Mouse (Mus musculus) limb, embryonic 15.5 days (tissue): ENCODE measurements around the gene Tpi1. TPM values are rescaled to one million over a fixed set of nuclear protein-coding genes. Genes with fewer than 3 reads are reported as not detected.
A peak's percentile ranks its signal among the peaks of the same experiment; 100 is the strongest.

Experiments used
- ATAC-seq: fragments of 200-750 bp; cut with Nextera tagmentation; 2 replicates; pipeline ENCODE4 v1.8.0; 2017; ENCODE audit warnings: low read depth, moderate TSS enrichment; ENCODE audit not compliant: insufficient number of reproducible peaks, low FRiP score, low TSS enrichment
- H3K27ac ChIP-seq: fragments of 300-500 bp; sonication (generic); 2 replicates; pipeline ENCODE4 v1.5.1; 2015; ENCODE audit warnings: moderate library complexity, mild to moderate bottlenecking, inconsistent platforms
- H3K27me3 ChIP-seq: fragments of 300-500 bp; sonication (generic); 2 replicates; pipeline ENCODE4 v1.6.1; 2015; ENCODE audit warnings: inconsistent platforms
- H3K36me3 ChIP-seq: fragments of 300-500 bp; sonication (generic); 2 replicates; pipeline ENCODE4 v1.6.1; 2015; ENCODE audit warnings: inconsistent platforms
- H3K4me1 ChIP-seq: fragments of 300-500 bp; sonication (generic); 2 replicates; pipeline ENCODE4 v1.6.1; 2015; ENCODE audit warnings: inconsistent platforms
- H3K4me2 ChIP-seq: fragments of 300-500 bp; sonication (generic); 2 replicates; pipeline ENCODE4 v1.6.1; 2015; ENCODE audit warnings: mild to moderate bottlenecking, inconsistent platforms
- H3K4me3 ChIP-seq: fragments of 300-500 bp; sonication (generic); 2 replicates; pipeline ENCODE4 v1.5.1; 2015; ENCODE audit warnings: mild to moderate bottlenecking, inconsistent platforms
- H3K9ac ChIP-seq: fragments of 300-500 bp; sonication (generic); 2 replicates; pipeline ENCODE4 v1.6.1; 2015; ENCODE audit warnings: inconsistent platforms
- H3K9me3 ChIP-seq: fragments of 300-500 bp; sonication (generic); 2 replicates; pipeline ENCODE4 v1.6.1; 2016; ENCODE audit warnings: inconsistent platforms
- WGBS: fragments of 180-500 bp; shearing (Covaris S2); methylation state at CpG from one replicate; pipeline ENCODE4 v1.1.7; 2015; 5-methylcytosine and 5-hydroxymethylcytosine counted together
- polyA plus RNA-seq: library from polyadenylated mRNA; unstranded; fragments of >200 nt; fragmentation: Nextera tagmentation; extraction: Ambion mirVana; gene quantifications from 2 replicates; pipeline ENCODE4 v1.2.1, GENCODE M21; 2015

Gene Tpi1
- polyA plus RNA-seq, 1 experiment from 2014 or later, result 940 TPM

GRCm38 (mm10) chr6:124829799-124830700 is 16.0 kb upstream of the Tpi1 start:
- WGBS, result under 1% methylated on average over 38 of the region's 38 CpGs
- no peaks in the 10 kb centered on the region for H3K27me3 ChIP-seq
- H3K4me2 ChIP-seq, result peak overlapping the region; percentile 87
- peaks cover 44% of the 10 kb centered on the region for H3K36me3 ChIP-seq
- peak overlapping the region; percentile 55 for H3K9ac ChIP-seq
- H3K4me3 ChIP-seq, result peak overlapping the region; percentile 74
- H3K4me1 ChIP-seq, result peaks cover 30% of the 10 kb centered on the region
- peak overlapping the region; percentile 93 for H3K27ac ChIP-seq
- peak; percentile 80 for ATAC-seq
- no peaks in the 10 kb centered on the region for H3K9me3 ChIP-seq

- peak within 1 kb of the TSS; percentile 93 for H3K27ac ChIP-seq
- H3K9me3 ChIP-seq, result no peaks in the 10 kb centered on the region
- H3K9ac ChIP-seq, result peak within 1 kb of the TSS; percentile 55
- under 1% methylated on average over 55 of the region's 55 CpGs for WGBS
- peak; percentile 95 for ATAC-seq
- H3K27me3 ChIP-seq, result no peaks in the 10 kb centered on the region
- peak within 1 kb of the TSS; percentile 74 for H3K4me3 ChIP-seq
- H3K36me3 ChIP-seq, result peaks cover 48% of the 10 kb centered on the region
- H3K4me2 ChIP-seq, result peak within 1 kb of the TSS; percentile 87
- peaks cover 30% of the 10 kb centered on the region for H3K4me1 ChIP-seq
Measured at GRCm38 (mm10) chr6:124828868-124829798, 15.0 kb upstream of the Tpi1 start, which contains the start of the genes Usp5 and Cdca3. Usp5 (minus strand) TSS chr6:124829484. Cdca3 (plus strand) TSS chr6:124829547.

GRCm38 (mm10) chr6:124828101-124828592 is 14.1 kb upstream of the Tpi1 start:
- Histone ChIP-seq H3K9ac (peak overlapping the region; percentile 44), H3K4me3 (peak overlapping the region; percentile 74), H3K27ac (peak overlapping the region; percentile 82), H3K4me2 (peak overlapping the region; percentile 84), H3K4me1 (peaks cover 30% of the 10 kb centered on the region), H3K9me3 (no peaks in the 10 kb centered on the region), H3K27me3 (no peaks in the 10 kb centered on the region), H3K36me3 (peaks cover 50% of the 10 kb centered on the region)
- WGBS, result 20% methylated on average over 10 of the region's 10 CpGs
- ATAC-seq, result no peak

GRCm38 (mm10) chr6:124822049-124822448 is 8.0 kb upstream of the Tpi1 start:
- Histone ChIP-seq H3K4me2 (no peak overlapping the region), H3K4me1 (no peaks in the 10 kb centered on the region), H3K27ac (no peak overlapping the region), H3K4me3 (no peak overlapping the region), H3K9ac (no peak overlapping the region), H3K27me3 (no peaks in the 10 kb centered on the region), H3K9me3 (no peaks in the 10 kb centered on the region), H3K36me3 (peaks cover 93% of the 10 kb centered on the region)
- no peak for ATAC-seq
- 96% methylated on average over 4 of the region's 4 CpGs for WGBS

GRCm38 (mm10) chr6:124820891-124821290 is 6.8 kb upstream of the Tpi1 start:
- Histone ChIP-seq H3K36me3 (peaks cover 100% of the 10 kb centered on the region), H3K27ac (no peak overlapping the region), H3K4me2 (no peak overlapping the region), H3K9me3 (no peaks in the 10 kb centered on the region), H3K9ac (no peak overlapping the region), H3K4me1 (no peaks in the 10 kb centered on the region), H3K27me3 (no peaks in the 10 kb centered on the region), H3K4me3 (no peak overlapping the region)
- no peak for ATAC-seq
- 90% methylated on average over 5 of the region's 5 CpGs for WGBS

GRCm38 (mm10) chr6:124817971-124818370 is 3.9 kb upstream of the Tpi1 start:
- no peak overlapping the region for H3K4me2 ChIP-seq
- H3K36me3 ChIP-seq, result peaks cover 79% of the 10 kb centered on the region
- H3K27me3 ChIP-seq, result no peaks in the 10 kb centered on the region
- peaks cover 14% of the 10 kb centered on the region for H3K4me1 ChIP-seq
- no peak for ATAC-seq
- no peak overlapping the region for H3K4me3 ChIP-seq
- WGBS, result 89% methylated on average over 8 of the region's 8 CpGs
- no peak overlapping the region for H3K27ac ChIP-seq
- no peaks in the 10 kb centered on the region for H3K9me3 ChIP-seq
- no peak overlapping the region for H3K9ac ChIP-seq

GRCm38 (mm10) chr6:124817563-124817962 is 3.5 kb upstream of the Tpi1 start:
- H3K4me2 ChIP-seq, result no peak overlapping the region
- ATAC-seq, result no peak
- H3K9me3 ChIP-seq, result no peaks in the 10 kb centered on the region
- no peak overlapping the region for H3K4me3 ChIP-seq
- 94% methylated on average over 8 of the region's 8 CpGs for WGBS
- no peak overlapping the region for H3K27ac ChIP-seq
- no peaks in the 10 kb centered on the region for H3K27me3 ChIP-seq
- peaks cover 77% of the 10 kb centered on the region for H3K36me3 ChIP-seq
- H3K9ac ChIP-seq, result no peak overlapping the region
- peaks cover 18% of the 10 kb centered on the region for H3K4me1 ChIP-seq

- H3K4me2 ChIP-seq, result no peak overlapping the region
- no peak for ATAC-seq
- H3K4me1 ChIP-seq, result peaks cover 23% of the 10 kb centered on the region
- no peak overlapping the region for H3K27ac ChIP-seq
- H3K27me3 ChIP-seq, result no peaks in the 10 kb centered on the region
- H3K4me3 ChIP-seq, result no peak overlapping the region
- 95% methylated on average over 11 of the region's 11 CpGs for WGBS
- no peak overlapping the region for H3K9ac ChIP-seq
- H3K9me3 ChIP-seq, result no peaks in the 10 kb centered on the region
- H3K36me3 ChIP-seq, result peaks cover 77% of the 10 kb centered on the region
Measured at GRCm38 (mm10) chr6:124817125-124817524, 3.0 kb upstream of the Tpi1 start.

- no peak overlapping the region for H3K4me2 ChIP-seq
- no peak overlapping the region for H3K9ac ChIP-seq
- H3K9me3 ChIP-seq, result no peaks in the 10 kb centered on the region
- H3K36me3 ChIP-seq, result peaks cover 77% of the 10 kb centered on the region
- no peaks in the 10 kb centered on the region for H3K27me3 ChIP-seq
- 85% methylated on average over 4 of the region's 4 CpGs for WGBS
- ATAC-seq, result no peak
- no peak overlapping the region for H3K27ac ChIP-seq
- H3K4me3 ChIP-seq, result no peak overlapping the region
- H3K4me1 ChIP-seq, result peaks cover 28% of the 10 kb centered on the region
Measured at GRCm38 (mm10) chr6:124816611-124817010, 2.5 kb upstream of the Tpi1 start.

- Histone ChIP-seq H3K27me3 (no peaks in the 10 kb centered on the region), H3K9ac (no peak overlapping the region), H3K9me3 (no peaks in the 10 kb centered on the region), H3K27ac (peak overlapping the region; percentile 96; the same call in 1 of the 2 replicates), H3K36me3 (peaks cover 76% of the 10 kb centered on the region), H3K4me2 (no peak overlapping the region; the same call in 1 of the 2 replicates), H3K4me1 (peaks cover 35% of the 10 kb centered on the region), H3K4me3 (no peak overlapping the region)
- WGBS, result 66% methylated on average over 9 of the region's 9 CpGs
- no peak for ATAC-seq
Measured at GRCm38 (mm10) chr6:124814858-124815774, 1.0 kb upstream of the Tpi1 start.

GRCm38 (mm10) chr6:124814448-124814847 is 352 bp upstream of the Tpi1 start:
- Histone ChIP-seq H3K4me2 (peak overlapping the region; percentile 72), H3K27ac (peak overlapping the region; percentile 96), H3K4me3 (peak overlapping the region; percentile 70), H3K4me1 (peaks cover 42% of the 10 kb centered on the region), H3K9me3 (no peaks in the 10 kb centered on the region), H3K27me3 (no peaks in the 10 kb centered on the region), H3K9ac (no peak overlapping the region), H3K36me3 (peaks cover 71% of the 10 kb centered on the region)
- ATAC-seq, result peak; percentile 16; the same call in 1 of the 2 replicates
- 33% methylated on average over 8 of the region's 8 CpGs for WGBS
